In genomic region chr19:57136228-57136627, GRCm38 (mm10) we compare ENCODE assay signal across 9 mouse cellular contexts.
A peak's percentile ranks its signal among the peaks of the same experiment; 100 is the strongest.
DNase-seq lines count a peak whose midpoint lies in the region; ATAC-seq lines count a peak whose summit lies in the region.
"Had no signal": no experiment of that assay in that cellular context is flagged by ENCODE, and none has a peak within 500 bp of the region (broad histone marks: within the 10 kb centered on the region; RNA-seq: fewer than 3 reads in every experiment).

No protein-coding gene starts in this region.

- H3K36me3 ChIP-seq in hindbrain, embryonic 10.5 days: no peaks in the 10 kb centered on the region
- no peaks in the 10 kb centered on the region for H3K36me3 ChIP-seq in hindbrain, embryonic 12.5 days
- H3K36me3 ChIP-seq: G1E had no signal

- WGBS in hindbrain, embryonic 10.5 days: 41% methylated on average over 7 of the region's 7 CpGs
- WGBS in hindbrain, embryonic 12.5 days: 39% methylated on average over 7 of the region's 7 CpGs

- no peaks in the 10 kb centered on the region for H3K9me3 ChIP-seq in hindbrain, embryonic 10.5 days
- no peaks in the 10 kb centered on the region for H3K9me3 ChIP-seq in hindbrain, embryonic 12.5 days (replicated peaks)

- peak; percentile 74 for DNase-seq in hindbrain, embryonic 10.5 days (ENCODE audit: low spot score)
- peak; percentile 83 for DNase-seq in T-cell, adult 2 months (ENCODE audit: low spot score)
- peak; percentile 53 to 70 for DNase-seq in cerebellum, postnatal 36 days
- peak; percentile 57 to 74 for DNase-seq in gastrocnemius, postnatal 4 days (ENCODE audit: low spot score in 2 of 2)
- peak; percentile 61 to 81 for DNase-seq in kidney, postnatal 25 days
- DNase-seq in mesoderm, embryonic 11.5 days (ENCODE audit: low read depth, low spot score): peak; percentile 69
- peak; percentile 72 to 81 for DNase-seq in spleen, postnatal 36 days (ENCODE audit: low spot score in 2 of 2)

- no peak overlapping the region for H3K9ac ChIP-seq in hindbrain, embryonic 12.5 days

- no peak overlapping the region for H3K4me2 ChIP-seq in hindbrain, embryonic 12.5 days (replicated peaks)

- H3K27me3 ChIP-seq in hindbrain, embryonic 10.5 days (ENCODE audit: insufficient read depth, poor library complexity, severe bottlenecking): no peaks in the 10 kb centered on the region
- no peaks in the 10 kb centered on the region for H3K27me3 ChIP-seq in hindbrain, embryonic 12.5 days

- ATAC-seq in hindbrain, embryonic 12.5 days (ENCODE audit: low FRiP score): no peak

- H3K4me3 ChIP-seq in hindbrain, embryonic 10.5 days: no peak overlapping the region
- H3K4me3 ChIP-seq in hindbrain, embryonic 12.5 days: no peak overlapping the region

- no peak overlapping the region for H3K27ac ChIP-seq in hindbrain, embryonic 10.5 days
- H3K27ac ChIP-seq in hindbrain, embryonic 12.5 days: no peak overlapping the region

- H3K4me1 ChIP-seq in hindbrain, embryonic 10.5 days (replicated peaks): peaks cover 10% of the 10 kb centered on the region
- peaks cover 17% of the 10 kb centered on the region for H3K4me1 ChIP-seq in hindbrain, embryonic 12.5 days
